Mouse (Mus musculus) limb, embryonic 10.5 days (tissue): ENCODE data around the gene Ftsj3. TPM values are rescaled to one million over a fixed set of nuclear protein-coding genes. Genes with fewer than 3 reads are reported as not detected.
A peak's percentile ranks its signal among the peaks of the same experiment; 100 is the strongest.
"Not testable (repeated sequence)": the region's sequence is repeated elsewhere in the genome, so short reads cannot be mapped to it uniquely, and the experiment has no call there.

Experiments
- DNase-seq: peaks from one replicate; pipeline ENCODE4 v3.0.0-alpha.2; 2017; ENCODE audit warnings: low spot score
- H3K27ac ChIP-seq: fragments of 300-500 bp; sonication (generic); 2 replicates; pipeline ENCODE4 v1.5.1; 2016; ENCODE audit warnings: mild to moderate bottlenecking
- H3K27me3 ChIP-seq: fragments of 300-500 bp; sonication (generic); 2 replicates; pipeline ENCODE4 v1.6.1; 2016; ENCODE audit warnings: low read depth, mild to moderate bottlenecking; ENCODE audit not compliant: poor library complexity, severe bottlenecking
- H3K36me3 ChIP-seq: fragments of 300-500 bp; sonication (generic); 2 replicates; pipeline ENCODE4 v1.6.1; 2016; ENCODE audit warnings: mild to moderate bottlenecking, moderate library complexity
- H3K4me1 ChIP-seq: fragments of 300-500 bp; sonication (generic); 2 replicates; pipeline ENCODE4 v1.6.1; 2016
- H3K4me3 ChIP-seq: fragments of 300-500 bp; sonication (generic); 2 replicates; pipeline ENCODE4 v1.5.1; 2016; ENCODE audit warnings: mild to moderate bottlenecking, moderate library complexity
- H3K9me3 ChIP-seq: fragments of 300-500 bp; sonication (generic); replicated peaks from 2 replicates; pipeline ENCODE4 v1.6.1; 2016; ENCODE audit warnings: mild to moderate bottlenecking
- WGBS: fragments of 180-500 bp; shearing (Covaris S2); methylation state at CpG from one replicate; pipeline ENCODE4 v1.1.7; 2016; 5-methylcytosine and 5-hydroxymethylcytosine counted together
- polyA plus RNA-seq: library from polyadenylated mRNA; unstranded; fragments of >200 nt; fragmentation: Nextera tagmentation; extraction: Ambion mirVana; gene quantifications from 2 replicates; pipeline ENCODE4 v1.2.1, GENCODE M21; 2016

Gene Ftsj3
- polyA plus RNA-seq, 1 experiment from 2014 or later: 85.6 TPM

DNA sequence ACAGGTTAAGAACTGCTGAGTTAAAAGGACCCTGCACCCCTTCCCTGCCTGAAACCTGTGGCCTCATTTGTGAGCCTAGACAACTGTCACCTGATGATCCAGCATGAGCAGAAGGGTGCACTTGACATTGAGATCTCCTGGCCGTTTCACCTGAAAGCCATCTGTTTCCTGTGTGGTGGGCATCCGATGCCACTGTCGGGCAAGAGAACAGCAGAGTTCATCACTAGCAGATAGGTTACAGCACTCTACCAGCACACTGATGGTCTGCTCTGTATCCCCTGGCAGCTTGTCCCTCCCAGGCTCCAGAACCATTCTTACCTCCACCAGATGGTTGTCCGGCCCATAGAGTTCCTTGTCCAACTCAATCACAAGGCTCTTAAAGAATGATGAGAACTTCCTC lies 9.7 kb upstream of the Ftsj3 start:
- Histone ChIP-seq H3K27ac (no peak overlapping the region), H3K4me3 (no peak overlapping the region), H3K9me3 (no peaks in the 10 kb centered on the region), H3K27me3 (no peaks in the 10 kb centered on the region), H3K4me1 (peaks cover 40% of the 10 kb centered on the region), H3K36me3 (peaks cover 79% of the 10 kb centered on the region)
- WGBS: 94% methylated on average over 4 of the region's 4 CpGs
- no peak for DNase-seq

GRCm38 (mm10) chr11:106264988-106265387 lies 9.1 kb upstream of the Ftsj3 start:
- H3K36me3 ChIP-seq: peaks cover 79% of the 10 kb centered on the region
- H3K4me3 ChIP-seq: no peak overlapping the region
- no peak overlapping the region for H3K27ac ChIP-seq
- H3K27me3 ChIP-seq: no peaks in the 10 kb centered on the region
- DNase-seq: no peak
- 93% methylated on average over 15 of the region's 15 CpGs for WGBS
- H3K9me3 ChIP-seq: no peaks in the 10 kb centered on the region
- H3K4me1 ChIP-seq: peaks cover 34% of the 10 kb centered on the region

DNA sequence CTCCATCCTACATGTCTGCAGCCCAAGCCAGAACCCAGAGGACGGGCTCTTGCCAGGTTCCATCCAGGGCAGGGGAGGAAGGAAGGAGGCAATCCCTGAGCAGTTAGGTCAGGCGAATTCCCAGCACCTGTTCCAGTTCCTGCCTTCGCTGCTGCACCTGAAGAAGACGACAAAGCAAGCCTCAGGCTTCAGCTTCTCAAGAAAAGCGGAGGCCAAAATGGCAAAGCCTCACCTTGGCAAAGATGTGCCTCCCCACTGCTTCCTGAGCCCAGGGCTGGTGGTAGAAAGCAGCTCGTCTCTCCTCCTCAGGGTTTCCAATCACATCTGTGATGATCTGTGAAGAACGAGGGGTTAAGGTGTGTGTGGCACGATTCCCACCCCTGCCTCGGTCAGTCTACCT lies 8.1 kb upstream of the Ftsj3 start:
- no peak for DNase-seq
- Histone ChIP-seq H3K4me3 (no peak overlapping the region), H3K4me1 (peaks cover 27% of the 10 kb centered on the region), H3K27me3 (no peaks in the 10 kb centered on the region), H3K36me3 (peaks cover 89% of the 10 kb centered on the region), H3K27ac (no peak overlapping the region), H3K9me3 (no peaks in the 10 kb centered on the region)
- WGBS: 90% methylated on average over 9 of the region's 9 CpGs

GRCm38 (mm10) chr11:106260826-106261450 lies 5.1 kb upstream of the Ftsj3 start:
- no peak overlapping the region for H3K4me3 ChIP-seq
- no peaks in the 10 kb centered on the region for H3K9me3 ChIP-seq
- no peak for DNase-seq
- 84% methylated on average over 14 of the region's 14 CpGs for WGBS
- H3K27me3 ChIP-seq: no peaks in the 10 kb centered on the region
- no peak overlapping the region for H3K27ac ChIP-seq
- H3K36me3 ChIP-seq: peaks cover 90% of the 10 kb centered on the region
- H3K4me1 ChIP-seq: peaks cover 9% of the 10 kb centered on the region

DNA sequence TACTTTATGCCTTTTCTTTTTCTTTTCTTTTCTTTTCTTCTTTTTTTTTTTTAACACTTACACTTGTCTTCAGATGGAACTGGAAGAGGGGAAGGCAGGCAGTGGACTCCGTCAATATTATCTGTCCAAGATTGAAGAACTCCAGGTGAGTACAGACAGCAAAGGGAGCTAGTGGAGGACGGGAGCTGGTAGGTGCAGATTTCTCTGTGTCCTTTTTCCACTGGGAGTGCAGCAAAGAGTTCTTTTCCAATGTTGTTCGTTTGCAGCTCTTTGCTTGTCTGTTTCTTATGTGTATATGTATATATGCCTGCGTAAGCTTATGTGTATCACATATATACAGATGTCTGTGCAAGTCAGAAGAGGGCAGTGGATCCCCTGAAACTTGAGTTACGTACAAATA lies 896 bp upstream of the Ftsj3 start:
- Histone ChIP-seq H3K4me1 (peaks cover 18% of the 10 kb centered on the region), H3K27me3 (no peaks in the 10 kb centered on the region), H3K36me3 (peaks cover 76% of the 10 kb centered on the region), H3K27ac (peak overlapping the region; percentile 91), H3K9me3 (no peaks in the 10 kb centered on the region), H3K4me3 (peak overlapping the region; percentile 89)
- 71% methylated on average over 5 of the region's 5 CpGs for WGBS
- no peak for DNase-seq

DNA sequence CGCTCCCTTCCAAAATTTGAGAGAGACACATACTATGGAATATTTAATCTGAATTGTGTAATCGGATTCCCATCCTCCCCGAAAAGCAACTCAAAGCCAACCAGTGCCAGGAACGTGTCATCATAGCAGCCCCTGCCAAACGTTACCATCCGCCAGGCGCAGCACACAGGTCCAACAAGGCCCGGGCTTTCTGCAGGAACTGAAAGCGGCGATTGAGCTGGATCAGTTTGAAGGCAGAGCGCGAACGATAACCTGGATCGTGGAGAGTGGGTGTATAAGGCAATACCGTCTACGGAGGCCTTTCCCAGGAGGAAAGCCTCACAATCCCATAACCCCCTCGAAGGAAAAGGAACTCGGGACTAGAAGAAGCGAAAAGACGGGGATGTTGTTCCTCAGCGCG lies 705 bp downstream of the Ftsj3 start:
- Histone ChIP-seq H3K9me3 (no peaks in the 10 kb centered on the region), H3K27ac (peak overlapping the region; percentile 91), H3K4me1 (peaks cover 18% of the 10 kb centered on the region), H3K4me3 (peak overlapping the region; percentile 89), H3K27me3 (no peaks in the 10 kb centered on the region), H3K36me3 (peaks cover 76% of the 10 kb centered on the region)
- DNase-seq: no peak
- WGBS: 3% methylated on average over 22 of the region's 22 CpGs

- H3K27me3 ChIP-seq: no peaks in the 10 kb centered on the region
- peak overlapping the region; percentile 91 for H3K27ac ChIP-seq
- peak overlapping the region; percentile 89 for H3K4me3 ChIP-seq
- peak; percentile 14 for DNase-seq
- peaks cover 18% of the 10 kb centered on the region for H3K4me1 ChIP-seq
- H3K36me3 ChIP-seq: peaks cover 76% of the 10 kb centered on the region
- WGBS: 30% methylated on average over 2 of the region's 2 CpGs
- H3K9me3 ChIP-seq: no peaks in the 10 kb centered on the region
These were observed 1.1 kb downstream of the Ftsj3 start for GRCm38 (mm10) chr11:106254767-106255166.

DNA sequence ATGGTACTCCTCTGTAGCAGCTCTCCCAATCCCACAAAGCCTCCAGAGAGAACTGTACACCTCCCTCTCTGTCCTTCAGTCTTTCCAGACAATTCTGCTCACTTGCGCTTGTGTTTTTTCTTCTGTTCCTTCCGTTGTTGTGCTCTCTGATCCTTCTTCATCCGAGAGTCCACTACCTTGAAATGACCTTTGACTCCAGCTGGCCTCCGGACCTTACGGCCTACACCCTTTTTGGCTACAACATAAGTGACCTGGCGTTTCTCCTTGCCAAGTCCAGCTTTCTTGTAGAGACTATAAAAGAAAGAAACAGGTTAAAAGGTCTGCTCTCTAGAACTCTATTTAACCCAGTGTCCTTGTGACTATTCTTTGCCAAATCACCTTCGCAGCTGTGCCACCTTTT lies 6.6 kb downstream of the Ftsj3 start:
- DNase-seq: no peak
- Histone ChIP-seq H3K27me3 (no peaks in the 10 kb centered on the region), H3K4me3 (no peak overlapping the region), H3K9me3 (0 out of 2 replicates have a peak, but pooled peaks cover 3% of the 10 kb centered on the region), H3K4me1 (no peaks in the 10 kb centered on the region), H3K27ac (no peak overlapping the region), H3K36me3 (peaks cover 100% of the 10 kb centered on the region)
- WGBS: 88% methylated on average over 7 of the region's 7 CpGs

- Histone ChIP-seq H3K9me3 (0 out of 2 replicates have a peak, but pooled peaks cover 3% of the 10 kb centered on the region), H3K4me1 (no peaks in the 10 kb centered on the region), H3K27me3 (no peaks in the 10 kb centered on the region), H3K36me3 (peaks cover 100% of the 10 kb centered on the region), H3K4me3 (no peak overlapping the region), H3K27ac (no peak overlapping the region)
- DNase-seq: no peak
- WGBS: 93% methylated on average over 1 of the region's 1 CpGs
These were observed 9.0 kb downstream of the Ftsj3 start for GRCm38 (mm10) chr11:106246834-106247233.

GRCm38 (mm10) chr11:106233978-106234377 lies 21.9 kb downstream of the Ftsj3 start:
- H3K9me3 ChIP-seq, H3K27ac ChIP-seq, H3K27me3 ChIP-seq, DNase-seq, H3K4me1 ChIP-seq, H3K4me3 ChIP-seq: not testable (repeated sequence)
- WGBS: 80% methylated on average over 8 of the region's 8 CpGs
- H3K36me3 ChIP-seq: peaks cover 96% of the 10 kb centered on the region

GRCm38 (mm10) chr11:106220603-106221002 lies 35.3 kb downstream of the Ftsj3 start:
- WGBS: 94% methylated on average over 3 of the region's 3 CpGs
- Histone ChIP-seq H3K4me3 (no peak overlapping the region), H3K4me1 (peaks cover 12% of the 10 kb centered on the region), H3K36me3 (peaks cover 32% of the 10 kb centered on the region), H3K27ac (no peak overlapping the region), H3K27me3 (no peaks in the 10 kb centered on the region), H3K9me3 (no peaks in the 10 kb centered on the region)
- no peak for DNase-seq

DNA sequence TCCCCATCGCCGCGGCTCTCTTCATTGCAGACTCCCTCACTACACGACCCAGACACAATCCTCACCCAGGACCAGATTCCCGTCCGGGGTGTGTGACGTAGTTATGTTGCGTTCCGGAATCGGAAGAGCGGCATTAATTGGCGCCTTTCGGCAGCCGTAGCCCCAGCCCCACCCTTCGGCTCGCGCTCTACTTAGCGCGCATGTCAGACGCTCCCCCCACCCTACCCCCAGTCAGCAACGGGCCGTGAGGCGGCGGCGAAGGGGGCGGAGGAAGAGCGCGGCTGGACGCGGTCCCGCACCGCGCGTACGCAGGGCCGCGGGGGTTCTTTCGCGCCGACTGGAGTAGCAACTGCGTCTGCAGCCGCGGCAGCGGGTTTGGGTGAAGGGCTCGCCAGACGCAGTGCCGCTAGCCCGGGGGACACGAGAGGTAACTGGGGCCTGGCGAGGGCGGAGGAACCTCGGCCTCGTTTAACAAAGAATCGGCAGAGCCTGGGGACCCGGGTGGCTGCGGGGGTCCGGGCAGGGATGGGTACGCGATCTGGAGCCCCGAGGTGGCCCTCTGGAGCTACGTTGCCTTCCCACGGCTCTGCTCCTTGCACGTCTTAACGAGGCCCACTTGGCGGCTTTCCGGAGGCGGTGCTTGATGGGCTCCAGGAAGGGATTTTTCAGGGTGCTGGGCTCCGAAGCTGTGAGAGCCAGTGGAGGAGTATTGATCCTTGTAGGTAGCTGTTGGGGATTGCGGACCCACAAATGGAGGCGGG lies 39.0 kb downstream of the Ftsj3 start, which contains the start of gene Ddx42:
Gene Ddx42 (plus strand): TSS at position 197 of the 761 bp plus-strand sequence.
- peak within 1 kb of the TSS; percentile 93 for H3K27ac ChIP-seq
- H3K4me3 ChIP-seq: peak within 1 kb of the TSS; percentile 74
- peaks cover 22% of the 10 kb centered on the region for H3K4me1 ChIP-seq
- H3K36me3 ChIP-seq: peaks cover 32% of the 10 kb centered on the region
- WGBS: under 1% methylated on average over 70 of the region's 70 CpGs
- DNase-seq: peak; percentile 90
- H3K27me3 ChIP-seq: no peaks in the 10 kb centered on the region
- H3K9me3 ChIP-seq: no peaks in the 10 kb centered on the region

DNA sequence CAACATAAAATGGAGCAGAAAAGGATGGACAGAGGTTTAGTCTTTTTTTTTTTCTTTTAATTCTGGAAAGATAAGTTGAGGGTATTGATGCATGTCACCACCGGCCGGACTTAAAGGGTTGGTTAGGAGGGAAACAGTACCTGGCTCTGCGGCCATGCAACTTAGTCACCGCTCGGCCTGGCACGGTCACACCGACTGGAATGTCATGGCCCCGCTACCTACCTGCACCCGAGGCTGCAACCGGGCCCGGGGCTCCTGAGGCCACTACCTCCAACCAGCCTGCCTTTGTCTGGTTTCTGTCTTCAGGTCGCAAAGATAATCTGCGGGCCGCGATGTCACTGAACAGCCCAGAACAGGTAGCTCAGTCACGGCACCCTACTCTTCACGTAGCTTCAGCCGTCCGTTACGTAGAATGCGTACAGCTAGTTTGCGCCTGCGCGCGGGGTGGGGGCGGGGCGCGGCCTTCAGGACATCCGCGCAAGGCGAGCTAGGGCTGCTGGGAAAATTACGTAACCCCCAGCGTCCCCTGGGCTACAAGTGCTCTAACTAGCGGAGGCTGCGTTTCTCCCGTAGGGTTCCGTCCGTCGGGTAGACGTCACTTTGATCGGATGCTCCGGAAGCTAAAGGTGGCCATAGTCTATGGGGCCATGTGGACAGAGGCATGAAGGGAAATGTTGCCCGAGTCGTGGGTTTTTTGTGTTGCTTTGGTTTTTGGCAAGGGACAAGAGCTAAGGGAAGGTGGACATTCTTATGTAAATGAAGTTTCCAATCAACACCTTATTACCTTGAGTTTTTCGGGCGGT lies 39.8 kb downstream of the Ftsj3 start, which contains the start of gene Ccdc47:
Gene Ccdc47 (minus strand): TSS at position 418 of the 803 bp plus-strand sequence.
- peak; percentile 94 for DNase-seq
- H3K27me3 ChIP-seq: no peaks in the 10 kb centered on the region
- under 1% methylated on average over 46 of the region's 46 CpGs for WGBS
- H3K36me3 ChIP-seq: peaks cover 40% of the 10 kb centered on the region
- peak within 1 kb of the TSS; percentile 93 for H3K27ac ChIP-seq
- H3K4me3 ChIP-seq: peak within 1 kb of the TSS; percentile 74
- H3K4me1 ChIP-seq: peaks cover 22% of the 10 kb centered on the region
- H3K9me3 ChIP-seq: no peaks in the 10 kb centered on the region
